Mouse (Mus musculus): ENCODE results near the gene Polr2a. TPM values are rescaled to one million over a fixed set of nuclear protein-coding genes. Genes with fewer than 3 reads are reported as not detected.

Polr2a gene
- total RNA-seq (2021), result 10 to 100 TPM; 28.7 to 29.2 TPM
- long read RNA-seq, experiment 1, full-length matches to known transcripts, result 1 of 3 reads
- long read RNA-seq, experiment 1, partial matches to known transcripts, result 1 of 3 reads
- long read RNA-seq, experiment 1, other reads (novel, unspliced or antisense), result 1 of 3 reads
- long read RNA-seq, experiment 2, partial matches to known transcripts, result 1 of 6 reads
- long read RNA-seq, experiment 2, other reads (novel, unspliced or antisense), result 5 of 6 reads

DNA sequence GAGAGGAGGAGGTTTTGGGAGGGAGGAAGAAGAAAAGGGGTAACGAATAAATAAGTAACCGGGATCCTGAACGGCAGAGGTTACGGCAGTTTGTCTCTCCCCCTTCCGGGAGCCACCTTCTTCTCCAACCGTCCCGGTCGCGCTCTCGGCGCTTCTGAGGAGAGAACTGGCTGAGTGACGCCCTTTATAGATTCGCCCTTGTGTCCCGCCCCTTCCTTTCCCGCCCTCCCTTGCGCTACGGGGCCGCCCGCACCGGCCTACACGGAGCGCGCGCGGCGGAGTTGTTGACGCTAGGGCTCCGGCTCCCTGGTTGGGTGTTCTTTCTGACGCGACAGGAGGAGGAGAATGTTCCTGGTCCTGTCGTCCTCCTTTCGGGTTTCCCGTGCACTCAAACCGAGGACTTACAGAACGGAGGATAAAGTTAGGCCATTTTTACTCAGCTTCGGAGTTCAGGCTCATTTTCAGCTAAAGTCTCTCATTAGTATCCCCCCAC lies at the start of gene Polr2a:
Polr2a (minus strand) TSS at position 160 of the 493 bp plus-strand sequence.
- intact Hi-C loops (cut with DNase I), result no loop called here
- peak; percentile 96 to 99 for DNase-seq

DNA sequence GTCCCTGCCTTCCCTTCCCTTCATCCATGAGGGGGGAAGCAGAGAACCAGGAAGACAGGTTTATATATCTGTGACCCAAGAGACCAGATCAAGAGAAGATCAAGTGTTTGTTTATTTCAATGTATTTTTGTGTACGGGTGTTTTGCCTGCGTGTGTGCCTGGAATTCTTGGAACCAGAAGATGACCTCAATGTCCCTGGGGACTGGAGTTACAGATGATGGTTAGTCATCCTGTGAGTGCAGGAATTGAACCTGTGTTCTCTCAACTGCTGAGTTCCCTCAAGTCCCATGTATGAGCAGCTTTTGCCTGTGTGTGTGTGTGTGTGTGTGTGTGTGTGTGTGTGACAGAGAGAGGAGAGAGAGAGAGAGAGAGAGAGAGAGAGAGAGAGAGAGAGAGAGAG lies 49.2 kb upstream of the Polr2a start:
- DNase-seq, result no peak
- intact Hi-C loops (cut with DNase I), result no loop called here

DNA sequence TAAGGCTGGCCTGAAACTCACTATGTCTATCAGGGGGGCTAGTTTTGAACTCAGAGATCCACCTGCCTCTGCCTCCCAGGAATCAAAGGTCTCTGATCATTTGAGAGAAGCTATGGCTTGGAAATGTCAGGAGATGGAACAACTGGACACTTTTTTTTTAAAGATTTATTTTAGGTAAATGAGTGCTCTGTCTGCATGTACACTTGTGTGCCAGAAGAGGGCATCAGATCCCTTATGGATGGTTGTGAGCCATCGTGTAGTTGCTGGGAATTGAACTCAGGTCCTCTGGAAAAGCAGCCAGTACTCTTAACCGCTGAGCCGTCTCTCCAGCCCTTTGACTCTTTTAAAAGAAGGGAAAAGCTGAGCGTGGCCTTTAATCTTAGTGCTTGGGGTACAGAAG lies 47.9 kb upstream of the Polr2a start:
- intact Hi-C loops (cut with DNase I), result no loop called here
- DNase-seq, result no peak

DNA sequence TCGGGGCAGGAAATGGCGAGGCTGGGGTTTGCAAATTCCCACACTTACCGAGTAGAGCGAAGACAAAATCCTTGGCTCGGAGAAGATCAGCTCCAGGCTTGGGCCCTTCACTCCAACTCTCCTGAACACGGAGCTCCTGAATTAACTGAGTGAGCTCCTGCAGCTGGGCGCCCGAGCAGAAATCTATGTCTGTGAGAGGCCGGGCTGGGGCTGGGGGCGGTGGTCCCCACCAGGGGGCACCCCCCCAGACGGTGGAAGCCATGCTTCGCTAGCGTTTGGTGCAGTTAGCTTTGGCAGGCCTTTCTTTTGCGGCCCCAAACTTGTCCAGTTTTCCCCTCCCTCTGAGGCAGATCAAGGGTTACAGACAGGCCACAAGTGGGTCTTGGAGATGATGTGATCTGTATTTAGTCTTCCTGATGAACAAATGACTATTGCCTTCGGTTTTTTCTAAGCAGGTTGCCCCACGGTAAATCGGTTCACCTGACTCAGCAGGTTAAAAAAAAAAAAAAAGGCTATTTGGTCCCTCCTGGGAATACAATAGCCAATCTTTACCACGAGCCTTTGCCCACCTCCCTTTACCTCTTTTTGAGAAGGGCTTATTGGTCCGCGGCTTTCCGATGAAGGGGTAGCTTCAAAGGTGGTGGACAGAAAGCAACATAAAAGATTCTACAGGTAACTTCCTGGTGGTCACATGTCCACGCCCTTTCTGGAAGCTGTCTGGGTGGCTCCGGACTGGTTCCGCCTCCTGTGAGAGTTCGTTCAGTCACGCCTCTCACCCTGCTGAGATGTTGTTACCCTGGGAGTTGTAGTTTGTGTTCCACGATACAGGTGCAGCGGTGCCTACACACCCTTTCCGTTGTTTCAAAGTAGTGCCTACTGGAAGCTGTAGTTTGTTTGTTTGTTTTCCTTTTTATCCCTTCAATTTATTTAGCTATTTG lies 46.8 kb upstream of the Polr2a start, which contains the start of gene Tmem102:
Tmem102 (minus strand) TSS at position 653 of the 938 bp plus-strand sequence.
- intact Hi-C loops (cut with DNase I), result loop anchor here (5.0 kb wide), 3 partner anchors 32 to 72 kb away; partner anchors contain the start of genes Nlgn2, Slc35g3, Tmem256 and Tmem95
- DNase-seq, result no peak

DNA sequence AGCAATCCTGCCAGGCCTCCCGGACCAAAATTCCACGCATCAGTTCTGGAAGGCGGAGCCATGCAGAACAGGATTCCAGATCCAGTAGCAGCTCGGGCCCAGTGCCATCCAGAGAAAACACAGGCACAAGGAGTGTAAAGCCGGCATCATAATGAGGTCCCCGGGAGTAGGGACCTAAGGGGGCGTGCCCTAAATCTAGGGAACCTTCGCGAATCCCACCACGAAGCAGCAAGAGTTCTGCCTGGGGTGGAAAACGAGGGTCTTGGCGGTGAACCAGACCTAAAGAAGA lies 46.2 kb upstream of the Polr2a start:
- intact Hi-C loops (cut with DNase I), result loop anchor here (5.0 kb wide), 3 partner anchors 33 to 73 kb away; partner anchors contain the start of genes Nlgn2, Slc35g3, Tmem256 and Tmem95
- DNase-seq, result no peak

DNA sequence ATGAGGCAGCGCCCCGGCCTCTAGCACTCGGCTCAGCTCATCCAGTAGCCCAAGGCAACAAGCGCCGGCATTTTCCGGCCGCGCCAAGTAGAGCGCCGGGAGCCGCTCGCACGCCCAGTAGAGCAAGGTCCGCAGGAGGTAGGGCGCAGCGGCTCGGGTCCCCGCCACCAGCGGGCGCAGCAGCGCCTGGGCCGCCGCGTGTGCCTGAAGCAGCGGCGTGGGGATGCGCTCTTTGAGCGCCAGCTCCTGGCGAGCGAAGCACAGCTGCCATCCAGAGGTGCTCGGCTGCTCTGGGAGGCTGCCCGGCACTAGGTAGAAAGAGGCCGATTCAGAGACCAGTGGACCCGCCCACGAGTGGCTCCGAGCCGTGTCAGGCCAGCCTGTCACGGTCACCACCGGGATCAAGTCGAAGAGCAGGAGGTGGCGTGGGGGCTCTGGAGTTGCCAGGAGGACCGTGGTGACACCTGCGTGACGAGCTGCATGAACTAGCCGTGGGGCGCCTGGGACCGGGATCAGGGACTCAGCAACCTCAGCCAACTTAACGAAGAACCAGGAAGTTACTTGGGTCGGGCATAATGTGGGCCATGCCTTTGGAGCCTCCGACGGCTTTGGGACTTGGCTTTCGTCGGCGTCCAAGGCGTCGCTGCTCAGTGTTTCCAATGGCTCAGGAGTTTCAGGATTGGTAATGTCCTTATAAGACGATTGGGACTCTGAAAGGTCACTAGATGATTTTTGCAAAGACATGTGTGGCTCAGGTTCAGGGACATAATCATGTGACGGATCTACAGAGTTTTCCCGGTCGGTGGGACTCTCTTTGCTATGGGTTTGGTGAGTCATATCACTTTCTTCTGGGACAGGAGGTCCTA lies 45.6 kb upstream of the Polr2a start:
- intact Hi-C loops (cut with DNase I), result loop anchor here (5.0 kb wide), 3 partner anchors 33 to 73 kb away; partner anchors contain the start of genes Nlgn2, Slc35g3, Tmem256 and Tmem95
- peak; percentile 68 for DNase-seq

DNA sequence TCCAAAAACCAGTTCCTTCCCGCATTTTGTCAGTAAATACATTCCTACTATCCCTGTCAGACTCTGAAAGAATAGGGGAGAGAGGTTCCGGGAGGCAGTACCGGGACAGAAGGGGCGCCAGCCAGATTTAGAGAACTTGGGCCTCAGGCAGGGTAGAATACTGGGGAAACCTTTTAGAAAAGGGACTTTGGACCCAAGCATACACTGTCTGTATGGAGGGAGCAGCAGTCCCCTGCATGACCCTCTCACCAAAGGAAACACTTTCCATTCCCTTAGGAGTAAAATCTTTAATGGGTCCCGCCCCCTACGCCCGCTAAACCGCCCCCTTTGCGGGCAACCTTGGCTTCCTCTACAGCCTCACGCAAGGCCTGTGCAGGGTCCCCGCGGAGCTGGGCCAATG lies 44.9 kb upstream of the Polr2a start:
- no peak for DNase-seq
- intact Hi-C loops (cut with DNase I), result loop anchor here (5.0 kb wide), 3 partner anchors 34 to 74 kb away; partner anchors contain the start of genes Nlgn2, Slc35g3, Tmem256 and Tmem95

DNA sequence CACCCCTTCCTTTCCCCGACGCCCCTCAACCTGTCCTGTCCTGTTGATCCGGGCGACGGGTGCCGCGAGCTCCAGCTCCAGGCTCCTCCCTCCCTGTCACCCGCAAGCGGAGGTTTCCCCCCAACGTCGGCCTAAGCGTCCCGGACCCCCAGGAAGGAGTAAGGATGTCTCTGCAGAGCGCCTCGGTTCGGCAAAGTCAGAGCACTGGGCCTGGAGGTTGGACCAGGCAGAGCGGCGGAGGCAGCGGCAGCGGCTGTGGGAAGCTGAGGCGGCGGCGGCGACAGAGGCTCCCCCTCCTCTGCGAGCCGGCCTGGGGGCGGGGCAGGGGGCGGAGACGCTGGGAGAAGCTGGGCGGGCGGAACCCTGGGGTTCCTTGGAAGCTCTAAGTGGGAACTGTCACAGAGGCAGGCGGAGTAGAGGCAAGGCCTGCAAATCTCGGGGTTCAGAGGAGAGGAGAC lies 44.2 kb upstream of the Polr2a start:
- DNase-seq, result peak; percentile 86 to 87
- intact Hi-C loops (cut with DNase I), result loop anchor here (5.0 kb wide), 3 partner anchors 35 to 75 kb away; partner anchors contain the start of genes Nlgn2, Slc35g3, Tmem256 and Tmem95

DNA sequence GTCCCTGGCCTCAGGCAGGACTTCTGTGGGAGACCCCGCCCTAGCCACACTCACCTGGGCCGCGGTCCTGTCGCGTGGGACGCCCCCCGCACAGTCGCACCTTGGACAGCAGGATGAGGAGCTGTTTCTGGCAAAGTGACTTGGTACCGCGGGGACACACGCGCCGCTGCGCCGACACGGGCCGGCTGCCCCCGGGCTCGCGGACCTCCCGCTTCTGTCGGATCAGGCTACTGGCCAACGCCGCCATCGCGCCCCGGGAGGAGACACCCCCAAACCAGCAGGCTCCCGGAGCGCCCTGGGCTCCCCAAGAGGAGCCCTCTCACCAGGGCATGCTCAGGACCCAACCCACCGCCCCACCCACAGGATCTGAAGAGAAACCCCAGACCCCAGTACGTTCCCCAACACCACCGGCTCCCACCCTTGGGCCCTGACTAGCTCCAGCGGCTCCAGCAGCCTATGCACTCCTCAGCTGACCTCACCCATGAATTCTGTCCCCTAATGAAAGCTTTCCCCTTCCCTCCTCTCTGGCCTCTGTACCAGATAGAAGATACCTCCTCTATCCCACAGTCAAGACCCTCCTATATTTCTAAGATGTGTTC lies 43.0 kb upstream of the Polr2a start, which contains the start of gene Fgf11:
Fgf11 (minus strand) TSS at position 479 of the 599 bp plus-strand sequence.
- DNase-seq, result no peak
- intact Hi-C loops (cut with DNase I), result loop anchor here (5.0 kb wide), 3 partner anchors 36 to 76 kb away; partner anchors contain the start of genes Nlgn2, Slc35g3, Tmem256 and Tmem95

DNA sequence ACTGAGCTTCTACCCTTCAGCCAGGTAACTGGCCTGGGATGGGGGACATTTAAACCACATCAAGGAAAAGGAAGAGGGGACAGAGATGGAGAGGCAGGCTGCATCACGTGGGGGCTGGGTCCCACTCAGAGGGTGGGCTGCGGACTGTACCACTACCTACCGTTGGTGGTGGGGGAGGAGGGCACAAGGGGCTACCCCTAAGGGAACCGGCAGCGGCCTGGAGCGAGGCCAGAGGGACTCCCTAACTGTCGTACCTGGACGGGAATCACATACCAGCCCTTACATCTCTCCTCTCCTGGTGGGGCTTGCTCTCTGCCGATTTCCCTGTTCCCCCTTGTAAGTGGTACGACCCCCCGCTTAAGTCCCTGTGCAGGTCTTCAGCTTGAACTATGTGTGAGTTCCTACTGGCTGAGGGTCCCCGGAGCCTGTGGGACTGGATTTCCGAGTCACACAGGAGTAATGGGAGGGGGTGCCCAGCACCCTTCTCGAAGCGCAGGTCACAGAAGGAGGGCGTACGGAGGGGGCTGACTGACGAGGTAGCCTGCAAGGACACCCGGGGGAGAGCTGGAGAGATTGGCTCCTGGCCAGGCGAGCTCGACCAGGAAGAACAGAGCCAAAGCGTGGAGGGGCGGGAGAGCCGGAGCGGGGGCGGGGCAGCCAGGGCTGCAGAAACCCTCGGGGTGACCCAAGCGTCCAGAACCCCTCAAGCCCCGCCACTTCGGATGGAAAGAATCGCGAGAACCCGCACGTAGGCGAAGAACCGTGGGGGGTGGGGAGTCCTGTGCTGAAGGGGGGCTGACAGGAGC lies 42.2 kb upstream of the Polr2a start:
- DNase-seq, result peak in 1 of 2 experiments; percentile 24
- intact Hi-C loops (cut with DNase I), result loop anchor here (5.0 kb wide), 3 partner anchors 37 to 77 kb away; partner anchors contain the start of genes Nlgn2, Slc35g3, Tmem256 and Tmem95

DNA sequence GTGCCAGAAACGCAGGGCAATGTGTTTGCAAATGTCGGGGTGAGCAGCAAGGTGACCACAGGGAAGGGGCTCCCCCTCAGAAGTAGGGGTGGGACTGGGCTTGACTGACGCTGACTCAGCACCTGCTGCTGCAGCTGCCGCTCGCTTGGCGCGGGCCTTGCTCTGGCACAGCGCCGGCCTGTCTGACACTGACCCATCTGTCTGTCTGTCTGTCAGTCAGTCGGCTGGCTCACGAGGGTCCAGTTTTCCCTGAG lies 41.6 kb upstream of the Polr2a start:
- intact Hi-C loops (cut with DNase I), result loop anchor here (5.0 kb wide), 3 partner anchors 37 to 77 kb away; partner anchors contain the start of genes Nlgn2, Slc35g3, Tmem256 and Tmem95
- no peak for DNase-seq

DNA sequence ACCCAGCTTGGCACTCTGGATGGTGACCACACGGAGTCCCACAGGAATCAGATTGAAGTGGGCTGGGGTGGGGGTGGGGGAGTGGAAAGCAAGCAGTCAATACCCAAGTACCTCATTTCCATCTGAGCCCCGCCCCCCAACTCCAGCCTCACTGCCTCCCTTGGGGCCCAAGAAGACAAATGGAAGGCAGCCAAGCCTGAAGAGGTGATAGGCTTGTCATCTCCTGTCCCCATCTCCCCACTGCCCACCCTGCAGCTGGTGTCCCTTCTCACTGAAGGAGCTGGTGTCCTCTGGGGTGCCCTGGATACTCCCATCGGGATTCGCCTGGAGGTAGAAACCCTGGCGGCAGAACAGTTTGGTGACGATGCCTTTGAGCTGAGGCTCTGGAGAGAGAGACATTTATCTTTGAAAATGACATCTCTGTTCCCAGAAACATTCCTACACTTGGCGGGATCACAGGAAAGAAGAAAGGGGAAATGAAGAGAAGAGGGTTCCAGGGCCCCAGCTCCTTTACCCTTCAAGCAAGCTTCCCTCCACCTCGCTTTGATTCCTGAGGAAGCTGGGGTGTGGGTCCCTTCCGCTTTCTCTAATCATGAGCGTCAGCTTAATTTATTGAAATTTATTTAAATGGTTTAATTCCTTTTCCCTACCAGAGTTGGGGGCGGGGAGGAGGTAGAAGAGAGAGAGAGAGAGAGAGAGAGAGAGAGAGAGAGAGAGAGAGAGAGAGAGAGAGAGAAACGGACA lies 41.1 kb upstream of the Polr2a start:
- intact Hi-C loops (cut with DNase I), result loop anchor here (5.0 kb wide), 3 partner anchors 37 to 78 kb away; partner anchors contain the start of genes Nlgn2, Slc35g3, Tmem256 and Tmem95

DNA sequence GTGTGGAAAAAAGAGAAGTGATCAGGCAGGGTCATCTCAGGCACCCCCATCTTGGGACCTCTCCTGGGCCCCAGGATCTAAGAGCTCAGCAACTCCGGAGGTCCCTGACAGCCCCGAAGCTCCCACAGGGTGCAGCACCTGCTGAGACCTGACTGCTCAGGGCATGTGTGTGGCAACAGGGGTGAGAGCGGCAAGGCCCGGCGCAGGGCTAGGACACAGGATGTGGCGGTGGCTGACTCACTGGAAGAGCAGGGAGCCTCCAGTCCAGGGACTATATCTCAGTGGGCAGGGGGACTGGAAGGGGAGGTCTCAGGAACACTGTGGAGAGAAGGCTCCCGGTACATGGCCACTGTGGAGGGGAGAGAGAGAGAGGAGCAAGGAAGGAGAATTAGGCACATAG lies 39.5 kb upstream of the Polr2a start:
- intact Hi-C loops (cut with DNase I), result no loop called here

More for the DNA sequence above, 41.1 kb upstream of the Polr2a start:
- DNase-seq, result peak in 1 of 2 experiments; percentile 13

DNA sequence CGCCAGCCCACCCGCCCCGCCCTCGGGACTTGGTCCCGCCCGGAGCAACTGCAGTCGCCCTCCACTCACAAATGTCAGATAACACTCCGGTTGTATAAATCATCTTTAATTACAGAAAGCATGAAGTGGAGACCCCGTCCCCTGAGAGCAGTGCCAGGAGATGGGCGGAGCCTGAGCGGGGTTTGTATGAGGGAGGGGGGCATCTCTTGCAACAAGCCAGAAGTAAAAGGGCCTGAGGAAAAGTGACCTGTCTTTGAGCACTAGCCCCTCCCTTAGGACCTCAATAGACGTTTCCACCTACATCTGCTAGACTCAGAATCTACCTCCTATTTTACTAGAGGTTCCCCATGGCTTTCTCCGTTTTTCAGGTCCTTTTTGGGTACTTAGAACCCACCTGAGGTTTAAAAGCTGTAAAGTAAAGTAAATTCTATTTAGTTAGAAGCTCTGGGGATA lies 37.6 kb upstream of the Polr2a start:
- intact Hi-C loops (cut with DNase I), result no loop called here
- DNase-seq, result no peak

More for the DNA sequence above, 39.5 kb upstream of the Polr2a start:
- no peak for DNase-seq

DNA sequence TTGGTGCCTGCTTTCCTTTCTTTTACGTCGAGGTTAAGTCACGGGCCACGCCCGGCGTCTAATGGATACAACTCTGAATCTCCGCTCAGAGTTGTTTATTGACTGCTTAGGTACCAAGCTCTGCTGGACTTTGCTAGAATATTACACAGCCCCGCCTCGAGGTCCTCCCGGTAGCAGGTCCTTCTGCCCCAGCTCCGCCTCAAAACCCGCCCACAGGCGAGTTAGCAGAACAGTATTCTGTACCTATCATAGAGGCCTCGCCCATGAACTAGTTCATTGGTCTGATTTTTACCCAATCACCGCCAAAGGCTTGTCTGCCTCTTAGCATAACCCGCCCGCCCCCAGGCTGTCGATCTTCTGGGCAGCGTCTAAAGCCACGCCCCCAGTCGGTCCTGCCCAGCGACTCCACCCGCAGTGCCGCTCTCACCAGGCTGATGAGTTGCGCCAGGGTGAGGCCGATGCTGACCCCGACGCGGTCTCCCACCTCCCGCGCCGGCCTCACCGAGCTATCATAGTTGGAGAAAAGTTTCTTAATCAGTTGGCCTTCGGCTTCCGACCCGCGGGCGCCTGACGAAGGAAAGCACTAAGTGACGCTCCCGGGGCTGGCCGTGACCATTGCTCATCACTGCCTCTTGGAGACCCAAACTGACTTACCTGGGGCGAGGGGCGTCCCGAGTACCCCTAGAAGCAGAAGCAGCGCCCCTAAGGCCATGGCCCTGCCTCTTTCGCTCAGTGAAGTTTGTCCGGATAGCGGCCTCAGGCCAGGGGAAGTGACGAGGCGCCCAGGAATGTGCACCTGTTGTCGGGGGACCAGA lies 36.9 kb upstream of the Polr2a start, which contains the start of gene Chrnb1:
Chrnb1 (minus strand) TSS at position 776 of the 815 bp plus-strand sequence.
- intact Hi-C loops (cut with DNase I), result no loop called here
- DNase-seq, result peak; percentile 84 to 91

DNA sequence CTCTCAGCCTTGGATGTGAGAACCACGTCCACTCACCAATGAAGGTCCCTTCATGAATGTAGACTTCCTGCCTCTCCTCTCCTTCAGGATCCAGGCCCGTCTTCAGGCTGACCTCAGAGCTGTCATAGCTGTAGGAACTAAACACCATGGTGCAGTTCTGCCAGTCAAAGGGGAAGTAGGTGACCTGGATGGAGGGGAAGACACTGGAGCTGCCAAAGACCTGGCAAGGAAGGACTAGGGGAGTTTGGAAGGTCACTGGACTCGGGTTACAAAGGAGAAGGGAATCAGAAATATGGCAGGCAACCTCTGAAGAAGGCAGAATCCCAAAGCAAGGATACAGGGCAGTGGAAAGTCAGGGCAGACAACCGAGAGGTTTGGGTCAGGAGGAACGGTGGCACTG lies 35.0 kb upstream of the Polr2a start:
- DNase-seq, result no peak
- intact Hi-C loops (cut with DNase I), result no loop called here

DNA sequence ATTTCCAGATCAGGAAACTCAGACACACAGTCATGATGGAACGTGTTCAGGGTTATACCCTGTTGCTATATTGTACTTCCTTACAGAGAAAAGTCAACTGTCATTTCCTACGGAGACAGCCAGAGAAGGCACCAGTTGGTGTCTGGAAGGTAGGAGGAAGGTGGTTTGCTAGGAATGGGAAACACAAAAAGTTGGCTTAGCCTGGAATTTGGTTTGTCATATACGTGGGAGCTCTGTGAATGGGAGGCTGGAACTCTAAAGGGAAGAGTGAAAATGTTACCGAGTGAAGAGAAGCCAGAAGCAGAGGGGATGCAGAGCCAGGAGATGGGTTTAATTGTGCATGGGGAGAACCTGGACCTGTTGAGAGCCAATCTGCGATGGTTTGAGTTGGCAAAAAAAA lies 33.0 kb upstream of the Polr2a start:
- intact Hi-C loops (cut with DNase I), result no loop called here
- no peak for DNase-seq

All from gastrocnemius, postnatal 36 days (tissue).